ENCODE assay signal across 8 mouse cellular contexts in the genomic region with DNA sequence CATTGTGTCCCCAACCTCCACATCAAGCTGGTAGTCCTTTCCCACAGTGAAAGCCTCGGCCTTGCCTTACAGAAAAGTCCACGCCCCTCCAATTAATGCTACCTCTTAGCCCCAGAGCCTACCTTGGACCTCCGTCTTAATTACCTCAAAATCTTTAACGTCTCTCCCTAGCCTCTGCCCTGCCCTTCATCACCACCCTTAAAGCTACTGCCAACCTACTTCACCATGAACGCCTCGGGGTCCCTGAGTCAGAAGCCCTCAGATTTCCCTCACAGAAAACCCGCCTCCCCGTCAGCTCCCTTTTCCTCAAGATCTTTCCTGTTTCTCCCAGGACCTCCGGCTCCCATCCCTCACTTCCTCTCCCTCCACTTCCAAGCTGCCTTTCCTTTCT. TPM values are rescaled to one million over a fixed set of nuclear protein-coding genes. Genes with fewer than 3 reads are reported as not detected.
DNase-seq lines count a peak whose midpoint lies in the region; ATAC-seq and TF ChIP-seq lines count a peak whose summit lies in the region.

No protein-coding gene starts in this region.

- peak; percentile 2 for ATAC-seq in activated CD4-positive, CD25-positive, alpha-beta regulatory T cell, adult 4 months
- ATAC-seq in midbrain, embryonic 12.5 days (ENCODE audit: low FRiP score, low read depth): peak; percentile 39

- peak overlapping the region; percentile 69 for H3K4me3 ChIP-seq in kidney, adult 2 months (ENCODE audit: insufficient read depth, low read depth, low read length)
- peak overlapping the region; percentile 70 for H3K4me3 ChIP-seq in hindbrain, embryonic 10.5 days
- H3K4me3 ChIP-seq in midbrain, embryonic 12.5 days: peak overlapping the region; percentile 66

- TF ChIP-seq CTCF in kidney, adult 2 months (conservative IDR thresholded peaks at IDR 0.05; ENCODE audit: insufficient read depth, insufficient read length, low read depth, low read length): no peak

- no peaks in the 10 kb centered on the region for H3K9me3 ChIP-seq in hindbrain, embryonic 10.5 days
- no peaks in the 10 kb centered on the region for H3K9me3 ChIP-seq in midbrain, embryonic 12.5 days

- no peaks in the 10 kb centered on the region for H3K36me3 ChIP-seq in kidney, adult 2 months (ENCODE audit: control insufficient read depth, insufficient read depth, low read length)
- H3K36me3 ChIP-seq in hindbrain, embryonic 10.5 days: peaks cover 41% of the 10 kb centered on the region
- no peaks in the 10 kb centered on the region for H3K36me3 ChIP-seq in midbrain, embryonic 12.5 days

- H3K4me2 ChIP-seq in midbrain, embryonic 12.5 days (replicated peaks): peak overlapping the region; percentile 72

- peak overlapping the region; percentile 33; the same call in 1 of the 2 replicates for H3K27ac ChIP-seq in kidney, adult 2 months (ENCODE audit: insufficient read depth, low read depth, low read length)
- peak overlapping the region; percentile 90 for H3K27ac ChIP-seq in hindbrain, embryonic 10.5 days
- H3K27ac ChIP-seq in midbrain, embryonic 12.5 days (replicated peaks): peak overlapping the region; percentile 77

- H3K9ac ChIP-seq in midbrain, embryonic 12.5 days (replicated peaks): peak overlapping the region; percentile 67

- WGBS in kidney, adult 2 months: under 1% methylated on average over 9 of the region's 9 CpGs
- under 1% methylated on average over 9 of the region's 9 CpGs for WGBS in hindbrain, embryonic 10.5 days
- WGBS in midbrain, embryonic 12.5 days: 0% methylated on average over 9 of the region's 9 CpGs

- DNase-seq in kidney, adult 2 months: no peak
- DNase-seq in kidney, adult 18-20 months: no peak
- DNase-seq in hindbrain, embryonic 10.5 days (ENCODE audit: low spot score): no peak
- no peak for DNase-seq in embryo, embryonic 9.5 days (ENCODE audit: extremely low spot score)
- DNase-seq in urinary bladder, postnatal 25 days (ENCODE audit: low spot score): no peak
- no peak for DNase-seq in right cerebral cortex, postnatal 14 days

- peaks cover 2% of the 10 kb centered on the region; the same call in 1 of the 2 replicates for H3K4me1 ChIP-seq in kidney, adult 2 months (ENCODE audit: control insufficient read depth, insufficient read depth, low read length)
- peaks cover 18% of the 10 kb centered on the region for H3K4me1 ChIP-seq in hindbrain, embryonic 10.5 days (replicated peaks)
- H3K4me1 ChIP-seq in midbrain, embryonic 12.5 days: peaks cover 22% of the 10 kb centered on the region

- no peak for TF ChIP-seq POLR2A in kidney, adult 2 months (IDR thresholded peaks at IDR 0.05; ENCODE audit: low read depth, low read length)

- H3K27me3 ChIP-seq in kidney, adult 2 months (replicated peaks; ENCODE audit: control insufficient read depth, insufficient read depth, low read length): no peaks in the 10 kb centered on the region
- H3K27me3 ChIP-seq in hindbrain, embryonic 10.5 days (ENCODE audit: insufficient read depth, poor library complexity, severe bottlenecking): no peaks in the 10 kb centered on the region
- no peaks in the 10 kb centered on the region for H3K27me3 ChIP-seq in midbrain, embryonic 12.5 days

RNA-seq across cellular contexts. Expression of a gene that starts 0.6 kb away (rescaled TPM):
- polyA plus RNA-seq in kidney, adult 2 months (2012; rRNA removed): 42.7 and 43.8 TPM in 2 replicates
- 10 to 100 TPM; 19.5 to 20.2 TPM for polyA plus RNA-seq in activated CD4-positive, CD25-positive, alpha-beta regulatory T cell, adult 4 months (2017; shearing (Covaris generic))
- polyA plus RNA-seq in hindbrain, embryonic 10.5 days (2016; fragmentation: Nextera tagmentation; extraction: Ambion mirVana): 30.3 and 32.3 TPM in 2 replicates
- 28.9 and 29.0 TPM in 2 replicates for polyA plus RNA-seq in midbrain, embryonic 12.5 days (2016; fragmentation: Nextera tagmentation; extraction: Ambion mirVana)

RNA-seq across cellular contexts. Expression of a gene that starts 0.7 kb away (rescaled TPM):
- 12.3 and 13.2 TPM in 2 replicates for polyA plus RNA-seq in kidney, adult 2 months (2012; rRNA removed)
- 10 to 100 TPM; 14.4 to 15.2 TPM for polyA plus RNA-seq in activated CD4-positive, CD25-positive, alpha-beta regulatory T cell, adult 4 months (2017; shearing (Covaris generic))
- 37.4 and 42.3 TPM in 2 replicates for polyA plus RNA-seq in hindbrain, embryonic 10.5 days (2016; fragmentation: Nextera tagmentation; extraction: Ambion mirVana)
- 43.0 and 43.3 TPM in 2 replicates for polyA plus RNA-seq in midbrain, embryonic 12.5 days (2016; fragmentation: Nextera tagmentation; extraction: Ambion mirVana)

RNA-seq across cellular contexts. Expression of a gene that starts 0.9 kb away (rescaled TPM):
- polyA plus RNA-seq in kidney, adult 2 months (2012; rRNA removed): 1.8 and 2.5 TPM in 2 replicates
- polyA plus RNA-seq in activated CD4-positive, CD25-positive, alpha-beta regulatory T cell, adult 4 months (2017; shearing (Covaris generic)): under 1 TPM in 1 of 2 experiments, not detected in 1; 0.83 TPM
- polyA plus RNA-seq in hindbrain, embryonic 10.5 days (2016; fragmentation: Nextera tagmentation; extraction: Ambion mirVana): 2.0 and 2.2 TPM in 2 replicates
- polyA plus RNA-seq in midbrain, embryonic 12.5 days (2016; fragmentation: Nextera tagmentation; extraction: Ambion mirVana): 1.3 and 2.2 TPM in 2 replicates

RNA-seq across cellular contexts. Expression of a gene that starts 18.3 kb away (rescaled TPM):
- polyA plus RNA-seq in kidney, adult 2 months (2012; rRNA removed): not detected in 2 replicates
- polyA plus RNA-seq in activated CD4-positive, CD25-positive, alpha-beta regulatory T cell, adult 4 months (2017; shearing (Covaris generic)): under 1 TPM; 0.27 to 0.45 TPM
- not detected in 2 replicates for polyA plus RNA-seq in hindbrain, embryonic 10.5 days (2016; fragmentation: Nextera tagmentation; extraction: Ambion mirVana)
- polyA plus RNA-seq in midbrain, embryonic 12.5 days (2016; fragmentation: Nextera tagmentation; extraction: Ambion mirVana): 0.86 TPM in 1 of 2 replicates, not detected in the other

RNA-seq across cellular contexts. Expression of a gene that starts 36.9 kb away (rescaled TPM):
- 0.08 and 3.8 TPM in 2 replicates for polyA plus RNA-seq in kidney, adult 2 months (2012; rRNA removed)
- not detected for polyA plus RNA-seq in activated CD4-positive, CD25-positive, alpha-beta regulatory T cell, adult 4 months (2017; shearing (Covaris generic))
- polyA plus RNA-seq in hindbrain, embryonic 10.5 days (2016; fragmentation: Nextera tagmentation; extraction: Ambion mirVana): 0.78 and 1.7 TPM in 2 replicates
- 0.42 and 0.46 TPM in 2 replicates for polyA plus RNA-seq in midbrain, embryonic 12.5 days (2016; fragmentation: Nextera tagmentation; extraction: Ambion mirVana)

Comparison
In these comparisons a context has a peak if more than half of its experiments do, and no peak if none do; other contexts are left out.
1. H3K27ac ChIP-seq: peak in every context shown above with its lines; median percentile 90 in hindbrain, embryonic 10.5 days; 77 in midbrain, embryonic 12.5 days; 33 in kidney, adult 2 months.